Mouse (Mus musculus): Measurements from ENCODE around the gene Snrpa. TPM values are rescaled to one million over a fixed set of nuclear protein-coding genes. Genes with fewer than 3 reads are reported as not detected.

Snrpa gene
- polyA plus RNA-seq, 1 experiment: 467 TPM

DNA sequence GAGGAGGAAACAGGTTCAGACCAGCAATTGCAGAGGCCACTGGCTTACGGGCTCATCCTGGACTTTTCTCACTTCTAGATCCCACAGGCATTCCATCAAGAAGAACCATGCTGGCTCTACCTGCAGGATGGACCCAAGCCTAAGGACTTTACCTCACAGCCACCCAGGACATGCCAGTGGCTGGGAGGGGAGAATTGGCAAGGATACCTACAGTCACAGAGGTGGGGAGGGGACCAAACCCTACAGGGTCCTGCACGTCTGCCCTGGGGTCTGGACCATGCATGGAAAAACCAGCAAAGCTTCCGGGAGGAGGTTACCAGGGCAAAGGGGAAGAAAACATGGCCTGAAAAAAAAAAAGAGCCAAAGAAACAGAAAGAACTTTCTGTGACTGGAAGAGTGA, 25.1 kb downstream of the Snrpa start:
- Histone ChIP-seq H3K27me3 (replicated peaks) (no peaks in the 10 kb centered on the region), H3K4me1 (peaks cover 62% of the 10 kb centered on the region), H3K9me3 (no peaks in the 10 kb centered on the region), H3K36me3 (replicated peaks; ENCODE audit: low read length) (peaks cover 79% of the 10 kb centered on the region), H3K4me3 (replicated peaks) (no peak overlapping the region)
- TF ChIP-seq GATA1 (IDR thresholded peaks at IDR 0.05; ENCODE audit: borderline replicate concordance, low read length) (no peak), FLI1 (IDR thresholded peaks at IDR 0.05; ENCODE audit: low read length) (no peak)

GRCm38 (mm10) chr7:27168371-27168770, 27.7 kb downstream of the Snrpa start:
- TF ChIP-seq FLI1 (IDR thresholded peaks at IDR 0.05; ENCODE audit: low read length) (no peak), GATA1 (IDR thresholded peaks at IDR 0.05; ENCODE audit: borderline replicate concordance, low read length) (no peak)
- Histone ChIP-seq H3K27me3 (replicated peaks) (no peaks in the 10 kb centered on the region), H3K4me1 (peaks cover 63% of the 10 kb centered on the region), H3K9me3 (no peaks in the 10 kb centered on the region), H3K36me3 (replicated peaks; ENCODE audit: low read length) (peaks cover 75% of the 10 kb centered on the region), H3K4me3 (replicated peaks) (no peak overlapping the region)

DNA sequence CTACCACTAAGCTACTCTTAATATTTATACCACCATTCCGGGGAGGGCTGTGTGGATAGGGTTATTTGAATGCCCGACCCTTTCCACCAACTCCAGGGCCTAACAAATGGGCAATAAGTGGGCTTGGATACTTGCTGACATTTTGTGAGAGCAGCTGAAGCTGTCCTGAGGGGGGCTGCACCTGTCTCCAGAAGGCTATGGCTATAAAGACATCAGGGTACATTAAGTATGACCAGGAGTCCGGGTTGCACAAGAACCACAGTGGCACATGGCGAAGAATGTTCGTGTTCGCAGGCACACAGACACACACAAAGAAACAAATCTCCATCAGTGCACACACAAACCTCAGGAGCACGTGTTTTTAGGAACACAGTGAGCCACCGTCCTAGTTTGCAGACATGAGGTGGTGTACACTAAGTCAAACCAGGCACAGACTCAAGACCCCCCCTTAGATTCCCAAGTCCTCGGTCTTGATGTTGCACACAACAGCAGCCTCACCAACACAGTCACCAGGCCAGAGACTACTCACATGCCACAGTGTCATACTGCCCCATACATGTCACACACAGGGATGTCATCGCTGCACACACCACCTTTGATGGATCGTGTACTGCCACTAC, 28.5 kb downstream of the Snrpa start:
- H3K9me3 ChIP-seq: no peaks in the 10 kb centered on the region
- peaks cover 75% of the 10 kb centered on the region for H3K36me3 ChIP-seq (replicated peaks; ENCODE audit: low read length)
- H3K4me1 ChIP-seq: peaks cover 65% of the 10 kb centered on the region
- H3K4me3 ChIP-seq (replicated peaks): peak overlapping the region; percentile 97
- TF ChIP-seq GATA1 (IDR thresholded peaks at IDR 0.05; ENCODE audit: borderline replicate concordance, low read length) (no peak), FLI1 (IDR thresholded peaks at IDR 0.05; ENCODE audit: low read length) (no peak)
- no peaks in the 10 kb centered on the region for H3K27me3 ChIP-seq (replicated peaks)

- TF ChIP-seq GATA1 (IDR thresholded peaks at IDR 0.05; ENCODE audit: borderline replicate concordance, low read length) (no peak), FLI1 (IDR thresholded peaks at IDR 0.05; ENCODE audit: low read length) (no peak)
- H3K9me3 ChIP-seq: no peaks in the 10 kb centered on the region
- peaks cover 75% of the 10 kb centered on the region for H3K36me3 ChIP-seq (replicated peaks; ENCODE audit: low read length)
- no peaks in the 10 kb centered on the region for H3K27me3 ChIP-seq (replicated peaks)
- H3K4me1 ChIP-seq: peaks cover 68% of the 10 kb centered on the region
- H3K4me3 ChIP-seq (replicated peaks): peak within 1 kb of the TSS; percentile 97
Measured at GRCm38 (mm10) chr7:27166614-27167474, 29.2 kb downstream of the Snrpa start, which contains the start of gene Egln2. Egln2 (minus strand) TSS chr7:27166802.

- Histone ChIP-seq H3K27me3 (replicated peaks) (no peaks in the 10 kb centered on the region), H3K9me3 (no peaks in the 10 kb centered on the region), H3K36me3 (replicated peaks; ENCODE audit: low read length) (peaks cover 75% of the 10 kb centered on the region), H3K4me1 (peaks cover 70% of the 10 kb centered on the region), H3K4me3 (replicated peaks) (peak overlapping the region; percentile 97)
- TF ChIP-seq FLI1 (IDR thresholded peaks at IDR 0.05; ENCODE audit: low read length) (no peak), GATA1 (IDR thresholded peaks at IDR 0.05; ENCODE audit: borderline replicate concordance, low read length) (no peak)
Measured at GRCm38 (mm10) chr7:27166229-27166613, 29.9 kb downstream of the Snrpa start.

DNA sequence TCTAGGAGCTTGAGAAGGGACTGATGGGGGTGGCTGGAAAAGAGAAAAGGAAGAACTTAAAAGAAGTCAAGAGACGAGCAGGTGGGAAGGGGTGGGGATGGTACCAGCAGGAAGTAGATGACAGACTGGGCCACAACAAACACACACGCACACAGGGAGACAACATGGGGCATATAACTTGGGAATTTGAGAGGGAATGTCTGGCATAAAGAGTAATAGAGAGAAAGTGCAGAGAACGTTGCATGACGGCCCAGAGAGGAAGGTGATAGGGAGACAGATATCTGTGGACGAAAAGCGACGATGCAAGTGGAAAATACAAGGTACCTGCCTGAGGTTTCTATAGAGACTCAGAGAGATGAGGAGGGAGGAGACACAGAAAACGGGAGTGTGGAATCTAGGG, 30.4 kb downstream of the Snrpa start:
- peak overlapping the region; percentile 97 for H3K4me3 ChIP-seq (replicated peaks)
- H3K27me3 ChIP-seq (replicated peaks): no peaks in the 10 kb centered on the region
- H3K9me3 ChIP-seq: no peaks in the 10 kb centered on the region
- H3K4me1 ChIP-seq: peaks cover 72% of the 10 kb centered on the region
- TF ChIP-seq FLI1 (IDR thresholded peaks at IDR 0.05; ENCODE audit: low read length) (no peak), GATA1 (IDR thresholded peaks at IDR 0.05; ENCODE audit: borderline replicate concordance, low read length) (no peak)
- peaks cover 75% of the 10 kb centered on the region for H3K36me3 ChIP-seq (replicated peaks; ENCODE audit: low read length)

DNA sequence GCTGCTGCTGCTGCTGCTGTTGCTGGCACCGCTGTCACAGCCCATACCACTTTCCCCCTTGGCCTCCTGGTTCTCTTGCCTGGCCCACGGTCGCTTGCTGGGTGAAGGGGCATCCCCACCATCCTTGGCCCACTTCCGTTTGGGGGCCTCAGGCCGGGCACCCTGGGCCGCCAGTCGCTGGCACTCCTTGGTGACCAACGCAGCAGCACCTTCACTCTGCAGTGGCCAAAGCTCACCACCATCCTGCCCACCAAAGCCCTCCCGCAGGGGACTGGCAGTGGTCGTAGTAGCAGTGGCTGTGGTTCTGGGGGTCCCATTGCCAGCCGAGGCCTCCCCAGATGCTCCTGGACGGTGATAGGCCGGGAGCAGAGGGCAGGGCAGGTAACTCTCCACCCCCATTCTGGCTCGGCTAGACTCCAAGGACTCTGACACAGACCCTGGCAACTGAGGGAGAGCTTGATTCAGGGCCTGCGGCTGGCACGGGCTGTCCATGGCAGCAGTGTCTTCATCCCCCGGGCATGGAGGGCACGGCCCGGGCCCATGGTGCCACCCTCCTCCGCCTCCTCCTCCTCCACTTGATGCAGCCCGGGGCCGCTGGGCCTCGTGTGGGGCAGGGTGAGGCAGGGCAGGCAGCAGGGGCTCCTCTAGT, 30.9 kb downstream of the Snrpa start:
- peaks cover 75% of the 10 kb centered on the region for H3K4me1 ChIP-seq
- peak overlapping the region; percentile 97 for H3K4me3 ChIP-seq (replicated peaks)
- TF ChIP-seq FLI1 (IDR thresholded peaks at IDR 0.05; ENCODE audit: low read length) (no peak), GATA1 (IDR thresholded peaks at IDR 0.05; ENCODE audit: borderline replicate concordance, low read length) (no peak)
- H3K36me3 ChIP-seq (replicated peaks; ENCODE audit: low read length): peaks cover 75% of the 10 kb centered on the region
- no peaks in the 10 kb centered on the region for H3K9me3 ChIP-seq
- no peaks in the 10 kb centered on the region for H3K27me3 ChIP-seq (replicated peaks)

DNA sequence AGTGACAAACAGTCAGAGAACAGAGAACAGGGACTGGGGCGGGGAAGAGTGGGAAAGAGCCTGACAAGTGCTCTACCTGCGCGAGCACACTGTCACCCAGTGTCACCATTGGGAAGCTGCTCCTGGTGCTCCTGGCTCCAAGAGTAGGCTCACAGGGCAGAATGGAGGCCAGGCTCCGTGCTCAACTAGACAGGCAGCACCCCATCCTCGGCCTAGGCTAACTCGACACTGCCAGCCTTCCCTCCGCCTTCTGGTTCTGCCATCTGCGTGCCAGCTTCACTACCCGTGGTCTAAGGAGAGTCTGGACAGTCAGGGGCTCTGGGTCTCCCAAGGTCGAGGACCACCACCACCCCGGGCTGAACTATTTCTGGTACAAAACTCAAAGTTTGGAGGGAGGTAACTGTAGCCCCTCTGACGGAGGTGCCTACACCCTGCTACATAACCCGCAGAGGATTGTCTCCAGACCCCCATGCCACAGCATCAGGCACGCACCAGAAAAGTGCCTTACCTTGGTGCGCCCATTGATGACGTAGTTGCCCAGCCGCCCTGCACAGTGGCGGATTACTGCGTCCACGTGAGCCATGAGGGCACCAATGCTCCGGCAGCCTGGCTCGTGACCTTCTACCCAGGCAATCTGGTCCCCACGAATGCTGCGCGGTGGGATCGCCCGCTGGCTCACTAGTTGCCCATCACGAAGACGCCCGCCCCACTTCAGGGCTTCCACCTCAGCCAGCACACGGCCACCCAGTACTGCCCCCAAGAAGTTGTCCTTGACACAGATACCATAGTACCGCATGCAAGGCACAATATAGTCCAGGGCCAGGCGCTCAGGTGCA, 31.7 kb downstream of the Snrpa start:
- H3K4me1 ChIP-seq: peaks cover 83% of the 10 kb centered on the region

DNA sequence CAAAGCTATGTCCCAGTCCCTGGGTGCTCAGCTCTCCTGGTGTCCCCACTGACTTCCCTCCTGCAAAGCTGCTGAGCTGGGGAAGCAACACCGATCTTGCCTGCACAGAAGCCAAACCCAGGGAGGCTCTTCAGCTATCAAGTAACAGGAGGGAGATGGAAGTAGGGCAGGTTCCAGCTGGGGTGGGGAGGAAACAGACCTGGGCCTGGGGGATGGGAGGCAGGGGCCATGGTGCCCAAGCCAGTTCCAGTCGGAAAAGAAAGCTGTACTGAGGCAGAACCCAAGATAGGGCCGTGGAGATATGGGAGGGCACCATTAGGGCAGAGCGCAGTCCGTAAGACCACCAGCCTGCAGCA, 32.6 kb downstream of the Snrpa start:
- Histone ChIP-seq H3K9me3 (no peaks in the 10 kb centered on the region), H3K4me1 (peaks cover 84% of the 10 kb centered on the region), H3K36me3 (replicated peaks; ENCODE audit: low read length) (peaks cover 76% of the 10 kb centered on the region), H3K27me3 (replicated peaks) (no peaks in the 10 kb centered on the region), H3K4me3 (replicated peaks) (peak overlapping the region; percentile 71)
- TF ChIP-seq GATA1 (IDR thresholded peaks at IDR 0.05; ENCODE audit: borderline replicate concordance, low read length): no peak
- TF ChIP-seq FLI1 (IDR thresholded peaks at IDR 0.05; ENCODE audit: low read length): no peak

More for the DNA sequence above, 31.7 kb downstream of the Snrpa start:
- TF ChIP-seq GATA1 (IDR thresholded peaks at IDR 0.05; ENCODE audit: borderline replicate concordance, low read length): no peak
- TF ChIP-seq FLI1 (IDR thresholded peaks at IDR 0.05; ENCODE audit: low read length): no peak
- Histone ChIP-seq H3K9me3 (no peaks in the 10 kb centered on the region), H3K4me3 (replicated peaks) (peak overlapping the region; percentile 97), H3K36me3 (replicated peaks; ENCODE audit: low read length) (peaks cover 75% of the 10 kb centered on the region), H3K27me3 (replicated peaks) (no peaks in the 10 kb centered on the region)
